Mouse (Mus musculus) v-Abl transformed pro-B cells (cell line): ENCODE data around the gene Rai14.

ENCODE experiments used
- in situ Hi-C, 2 experiments: fragments of 400-800 bp; cut with MboI; formaldehyde crosslinking; loops; one replicate each; pipeline ENCODE4 v1.15.1; 2025; ENCODE audit not compliant: unreplicated experiment in 2 of 2

The Rai14 gene

DNA sequence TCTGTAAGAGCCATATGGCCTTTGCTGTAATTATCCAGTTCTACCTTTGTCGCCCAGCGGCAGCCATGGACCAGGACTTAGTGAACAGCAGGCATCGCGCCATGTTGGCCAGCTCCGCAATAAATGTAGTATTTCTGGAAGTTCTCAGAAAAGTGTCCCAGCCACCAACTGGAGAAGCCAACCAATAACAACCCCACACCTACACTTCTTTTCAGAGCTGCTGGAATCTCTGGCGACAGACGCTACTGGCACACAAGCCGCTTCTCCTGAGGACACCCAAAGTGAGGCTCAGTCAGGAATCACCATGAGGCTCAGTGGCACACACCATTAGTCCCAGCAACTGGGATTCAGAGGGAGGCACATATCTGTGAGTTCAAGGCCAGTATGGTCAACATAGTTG is 82.4 kb downstream of the Rai14 start:
- in situ Hi-C loops, result no loop called here

DNA sequence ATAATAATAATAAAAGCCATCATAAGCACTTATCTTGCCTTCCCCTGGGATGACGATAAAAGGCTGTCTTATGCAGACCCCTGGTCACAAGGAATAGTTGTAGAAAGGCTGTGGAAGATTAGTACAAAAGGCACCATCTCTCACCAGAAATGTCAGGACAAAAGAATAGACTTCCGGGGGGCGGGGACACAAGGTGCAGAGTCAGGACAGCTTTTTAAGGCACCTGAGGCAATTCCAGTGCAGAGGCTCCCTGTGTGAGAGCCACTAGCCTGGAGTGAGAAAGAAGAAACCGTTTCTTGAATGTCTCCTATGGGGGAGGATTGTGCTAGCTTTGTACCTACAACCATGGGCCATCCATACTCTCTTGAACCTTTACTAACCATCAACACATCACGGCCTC is 82.9 kb downstream of the Rai14 start:
- in situ Hi-C loops, result no loop called here

DNA sequence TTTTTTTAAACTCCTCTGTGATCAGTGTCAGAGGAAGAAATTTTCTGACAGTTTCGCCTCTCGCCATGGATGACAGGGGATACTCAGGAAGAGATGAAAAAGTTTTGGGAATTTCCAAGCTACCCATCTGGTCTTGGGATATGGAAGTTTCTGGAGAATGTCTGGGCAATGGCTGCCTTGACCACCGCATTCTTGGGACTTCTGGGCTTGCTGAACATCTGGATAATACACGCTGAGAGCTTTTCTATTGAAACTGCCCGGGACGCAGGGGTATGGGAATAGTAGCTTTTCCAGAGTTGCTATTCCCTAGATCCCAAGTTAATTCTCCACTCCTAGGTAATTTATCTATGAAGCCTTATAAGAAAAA is 85.5 kb downstream of the Rai14 start:
- in situ Hi-C loops, result no loop called here

DNA sequence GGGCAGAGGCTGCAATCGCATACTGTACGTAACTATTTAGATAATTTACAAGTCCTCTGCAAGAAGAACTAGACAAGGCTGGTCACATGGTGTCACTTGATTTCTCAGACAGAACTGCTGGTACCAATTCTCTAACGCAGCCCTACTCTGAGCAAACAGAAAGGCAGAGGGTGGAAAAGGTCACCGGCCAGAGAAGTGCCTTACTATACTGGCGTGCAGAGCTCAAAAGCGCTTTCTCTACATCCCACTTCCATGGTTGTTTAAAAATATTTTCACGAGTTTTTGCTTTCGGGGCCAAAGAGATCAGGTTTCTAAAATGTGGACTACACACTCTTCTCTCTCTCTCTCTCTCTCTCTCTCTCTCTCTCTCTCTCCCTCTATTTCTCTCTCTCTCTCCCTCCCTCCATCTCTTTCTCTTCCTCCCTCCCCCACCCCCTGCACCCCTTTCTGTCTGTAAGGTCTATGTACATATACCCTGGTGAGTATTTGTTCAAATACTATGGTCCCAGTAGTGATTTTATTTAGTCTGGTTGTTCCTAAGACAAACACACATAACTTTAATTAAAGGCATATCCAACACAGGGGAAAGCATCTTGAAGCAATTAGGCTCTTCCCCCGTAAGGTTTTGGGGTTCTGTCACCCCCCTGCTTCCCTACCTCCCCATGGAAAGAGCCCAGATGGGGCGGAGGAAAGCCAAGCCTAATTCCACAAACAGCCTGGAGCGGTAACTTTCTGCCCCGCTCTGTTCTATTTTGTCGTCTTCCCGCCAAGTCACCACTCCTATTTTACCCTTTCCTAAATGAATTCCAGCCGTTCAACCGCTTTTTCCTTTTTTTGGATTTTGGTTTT is 86.1 kb downstream of the Rai14 start:
- in situ Hi-C loops, result no loop called here

DNA sequence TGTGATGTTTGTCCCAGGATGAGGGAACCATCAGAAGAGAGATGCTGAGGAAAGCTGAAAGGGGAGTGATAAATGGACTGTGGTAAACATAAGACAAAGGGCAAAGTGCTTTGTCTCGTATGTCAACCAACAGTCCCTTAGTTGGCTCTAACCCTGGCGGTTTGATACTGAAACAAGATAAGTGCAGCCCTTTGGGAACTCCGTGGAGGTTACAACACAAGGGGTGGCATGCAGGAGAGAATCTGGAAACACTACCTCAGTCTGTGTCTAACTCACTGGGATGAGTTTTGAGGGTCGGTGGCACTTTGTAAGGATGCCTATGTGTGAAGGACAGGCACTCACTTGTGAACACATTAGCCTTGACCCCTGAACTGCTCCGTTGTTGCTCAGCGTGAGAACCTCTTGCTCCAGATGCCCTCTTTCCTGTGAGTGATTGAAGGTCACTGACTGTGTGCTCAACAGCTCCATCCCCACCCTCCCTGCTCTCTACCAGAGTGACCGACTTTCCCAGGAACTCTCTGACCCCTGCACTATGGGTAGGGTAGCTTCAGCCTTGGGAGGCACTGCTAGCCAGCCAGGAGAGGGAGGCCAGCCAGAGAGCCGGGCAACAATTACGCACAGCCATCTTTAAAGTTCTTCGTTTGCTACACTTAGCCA is 90.7 kb downstream of the Rai14 start:
- in situ Hi-C loops, result no loop called here

DNA sequence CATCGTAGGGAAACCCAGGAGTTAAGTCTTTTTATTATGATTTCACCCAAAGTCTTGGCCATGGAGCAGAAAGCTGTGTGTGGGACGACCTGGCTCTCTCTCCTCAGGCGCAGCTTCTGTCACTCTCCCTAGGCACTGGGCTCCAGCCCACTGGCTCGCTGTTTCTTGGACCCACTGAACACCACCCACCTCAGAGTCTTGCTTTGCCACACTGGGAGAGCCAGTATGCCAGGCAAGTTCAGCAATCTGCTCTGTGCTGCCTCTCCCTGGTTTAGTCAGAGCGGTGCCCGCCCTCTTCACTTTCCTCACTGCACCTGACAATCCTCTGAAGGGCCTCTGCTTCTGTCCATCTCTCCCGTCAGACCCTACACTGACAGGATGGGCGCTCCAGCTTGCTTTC is 93.2 kb downstream of the Rai14 start:
- in situ Hi-C loops, result no loop called here

DNA sequence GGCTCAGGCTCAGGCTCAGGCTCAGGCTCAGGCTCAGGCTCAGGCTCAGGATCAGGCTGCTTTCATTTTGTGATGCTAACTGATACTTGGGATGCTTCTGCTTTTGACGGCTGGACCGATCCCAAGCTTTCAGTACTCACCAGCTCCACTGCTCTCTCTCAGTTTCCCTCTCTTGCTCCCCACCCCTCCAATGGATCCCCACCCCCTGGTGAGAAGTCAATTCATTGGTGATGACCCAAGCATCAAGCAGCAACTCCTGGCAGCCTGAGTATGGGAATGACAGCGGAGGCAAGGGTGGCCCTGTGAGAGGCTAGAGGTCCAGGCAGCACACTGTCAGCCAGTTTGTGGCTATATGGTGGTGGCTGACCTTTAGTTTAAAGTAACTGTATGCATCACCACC is 94.7 kb downstream of the Rai14 start:
- in situ Hi-C loops, result no loop called here

DNA sequence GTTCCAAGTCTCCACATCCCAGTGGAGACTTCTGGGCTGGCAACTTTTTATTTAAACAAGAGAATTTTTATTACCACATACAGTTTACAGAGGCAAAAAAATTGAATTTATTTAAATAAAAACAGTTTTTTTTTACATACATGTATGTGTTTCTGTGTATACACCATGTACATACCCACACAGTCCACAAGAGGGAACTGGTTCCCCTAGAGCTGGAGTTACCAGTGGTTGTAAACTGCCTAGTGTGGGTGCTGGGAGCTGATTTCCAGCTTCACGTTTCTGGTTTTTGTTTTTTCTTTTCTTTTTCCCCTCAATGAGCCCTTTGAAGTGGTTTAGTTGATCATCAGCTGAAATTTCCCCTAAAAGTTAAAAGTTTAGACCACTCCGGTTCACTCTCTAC is 96.1 kb downstream of the Rai14 start:
- in situ Hi-C loops, result no loop called here

DNA sequence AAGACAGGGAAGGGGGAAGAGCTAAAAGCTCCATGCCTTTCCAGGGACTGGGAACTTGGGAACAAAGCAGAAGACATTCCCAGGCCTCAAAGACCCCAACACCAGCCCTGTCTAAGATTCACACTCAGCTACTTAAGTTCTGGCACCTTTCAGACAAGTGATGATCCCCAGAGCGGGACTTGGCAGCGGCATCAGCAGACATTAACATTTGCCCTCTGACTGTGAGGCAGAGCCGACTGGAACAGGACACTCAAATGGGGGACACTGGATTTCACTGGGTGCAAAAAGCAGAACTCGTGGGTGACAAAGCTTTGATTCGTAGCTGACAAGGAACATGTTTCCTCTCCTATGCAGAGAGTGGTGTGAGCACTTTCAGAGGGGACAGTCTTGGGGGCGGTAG is 98.4 kb downstream of the Rai14 start:
- in situ Hi-C loops, result no loop called here

DNA sequence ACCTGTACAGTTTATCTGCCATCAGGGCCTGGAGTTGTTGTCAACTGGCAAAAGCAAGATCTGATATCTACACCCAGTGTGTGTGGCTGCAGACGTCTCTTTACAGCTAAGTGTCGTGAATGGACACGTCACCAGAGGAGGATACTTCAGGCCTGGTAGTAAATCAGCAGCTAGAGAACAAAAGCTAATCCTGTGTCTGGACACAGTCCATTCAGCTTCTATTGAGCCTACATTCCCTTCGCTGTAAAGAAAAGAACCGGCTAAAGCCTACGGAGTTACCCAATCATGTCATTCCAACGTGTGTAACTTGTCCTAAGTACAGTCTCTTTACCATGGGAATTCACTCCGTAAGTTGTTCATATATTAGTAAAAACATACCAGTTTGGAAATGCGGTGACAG is 103.4 kb downstream of the Rai14 start:
- in situ Hi-C loops, result no loop called here

DNA sequence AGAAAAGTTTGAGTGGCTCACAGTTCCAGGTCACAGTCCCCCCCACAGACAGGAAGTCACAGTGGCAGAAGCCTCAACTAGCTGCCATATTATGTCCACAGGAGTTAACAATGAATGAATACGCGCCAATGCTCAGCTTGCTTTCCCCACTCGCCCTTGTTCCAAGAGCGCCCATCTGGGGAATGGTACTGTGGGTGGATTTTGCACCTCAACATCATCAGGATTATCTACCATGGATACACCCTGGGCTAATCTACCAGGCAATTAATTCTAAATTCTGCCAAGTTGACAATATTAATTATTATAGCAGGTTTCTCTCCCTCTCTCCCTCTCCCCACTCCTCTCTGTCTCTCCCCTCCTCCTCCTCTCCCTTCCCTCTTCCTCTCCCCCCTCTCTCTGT is 105.3 kb downstream of the Rai14 start:
- in situ Hi-C loops, result no loop called here

DNA sequence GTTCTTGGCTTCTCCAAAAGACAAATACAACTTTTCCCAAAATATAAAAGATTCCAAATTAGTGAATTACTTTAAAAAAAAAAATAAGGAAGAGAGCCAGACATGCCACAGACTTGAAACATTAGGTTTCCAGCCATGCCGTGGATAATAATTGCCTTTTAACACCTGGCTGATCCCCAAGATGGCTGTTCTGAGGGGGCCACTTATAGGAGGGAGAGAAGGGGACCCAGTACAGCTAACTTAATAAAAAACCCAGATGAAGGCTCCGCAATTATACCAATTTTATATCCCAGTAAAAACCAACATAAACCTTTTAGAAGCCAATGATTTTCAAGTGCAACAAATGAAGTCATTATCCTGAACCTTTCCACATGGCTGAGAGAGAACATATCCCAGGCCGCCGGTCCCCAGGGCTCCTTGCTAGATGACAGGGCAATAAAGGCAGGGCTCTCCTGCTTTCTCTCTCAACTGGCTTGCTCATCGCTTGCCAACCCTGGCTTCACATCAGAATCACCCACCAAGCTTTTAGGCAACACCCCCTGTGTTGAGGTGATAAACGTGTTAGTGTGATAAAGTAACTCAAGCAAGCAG is 105.8 kb downstream of the Rai14 start:
- in situ Hi-C loops, result no loop called here

DNA sequence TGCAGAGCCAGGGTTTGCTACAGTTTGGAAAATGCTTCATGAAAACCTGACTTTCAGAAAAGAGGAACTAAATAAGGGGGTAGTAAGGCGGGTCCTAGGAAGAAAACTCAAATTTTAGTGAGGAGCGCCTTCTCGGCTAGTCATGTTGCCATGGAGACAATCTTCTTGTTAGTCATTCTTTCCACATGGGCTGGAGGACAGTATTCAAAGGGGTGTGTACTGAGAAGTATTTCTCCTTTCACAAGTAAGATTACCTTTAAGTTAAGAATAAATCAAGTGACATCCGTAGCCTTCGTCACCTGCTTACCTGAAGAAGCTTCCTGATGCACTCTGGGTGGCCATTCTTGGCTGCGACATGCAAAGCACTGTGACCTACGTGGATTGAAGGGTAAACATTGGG is 115.0 kb downstream of the Rai14 start:
- in situ Hi-C loops, result loop anchor here (10.0 to 25.0 kb wide), 3 partner anchors 862 to 1405 kb away; partner anchors contain the start of genes Capsl (in 1 of the 2) and Spef2 (in 1 of the 2)

DNA sequence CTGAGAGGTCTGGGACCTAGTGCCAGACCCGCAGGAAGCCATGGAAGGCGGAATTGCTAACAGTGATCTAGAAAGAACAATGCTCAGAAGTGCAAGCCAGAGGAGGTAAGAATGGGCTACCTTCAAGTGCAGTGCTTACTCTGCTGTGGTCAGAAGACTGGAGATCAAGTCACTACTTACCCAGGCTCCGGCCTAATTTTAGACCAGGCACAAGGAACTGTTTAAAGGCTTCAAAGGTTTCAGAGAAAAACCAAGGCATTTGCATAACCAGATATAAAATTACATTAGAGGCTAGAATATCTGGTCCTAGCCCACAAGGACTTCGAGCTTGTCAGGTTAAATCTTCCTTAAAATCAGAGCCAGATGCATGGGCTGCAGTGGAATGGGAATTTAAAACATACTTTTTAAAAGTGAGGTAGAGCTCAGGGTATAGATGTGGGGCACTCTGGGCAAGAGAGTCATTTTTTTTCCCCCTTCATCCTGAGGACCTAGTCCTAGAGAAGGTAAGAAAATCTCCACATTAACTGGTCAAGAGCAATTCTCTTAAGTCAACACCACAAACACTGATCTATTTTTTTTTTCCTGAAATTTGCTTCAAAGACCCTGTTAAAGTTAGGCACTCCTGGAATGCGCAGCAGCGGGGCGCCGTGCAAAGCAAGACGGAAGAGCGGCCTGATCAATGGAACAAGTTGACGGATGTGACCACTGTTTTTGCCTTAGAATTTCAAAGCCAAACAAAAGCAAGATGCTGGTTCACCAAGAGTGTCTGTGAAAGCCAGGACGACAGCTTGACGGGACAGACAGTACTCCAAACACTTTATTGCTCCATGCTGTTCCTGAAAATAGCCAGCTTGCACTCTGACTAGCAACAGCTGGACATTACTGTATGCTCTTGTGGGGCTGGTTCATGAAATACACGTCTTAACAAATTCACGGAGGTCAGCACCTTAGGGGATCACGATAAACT is 115.9 kb downstream of the Rai14 start:
- in situ Hi-C loops, result loop anchor here (10.0 to 25.0 kb wide), 3 partner anchors 861 to 1404 kb away; partner anchors contain the start of genes Capsl (in 1 of the 2) and Spef2 (in 1 of the 2)

DNA sequence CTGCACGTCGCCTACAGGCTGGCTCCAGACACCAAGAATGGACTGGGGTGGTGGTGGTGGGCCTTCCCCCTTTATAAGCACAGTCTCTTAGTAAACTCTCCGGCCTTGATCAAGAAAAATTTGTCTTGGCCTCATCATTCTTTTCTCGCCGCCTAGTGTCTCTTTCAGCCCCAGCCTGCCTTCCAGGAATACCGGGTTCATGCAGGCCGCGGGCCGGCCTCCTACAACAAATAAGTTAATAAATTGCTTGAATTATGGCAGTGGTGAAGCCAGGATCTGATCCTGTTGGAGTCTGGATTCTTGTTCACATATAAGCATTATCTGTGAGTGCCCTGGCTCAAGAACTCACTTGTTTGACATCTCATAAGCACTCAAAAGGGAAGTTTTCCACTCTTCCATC is 117.6 kb downstream of the Rai14 start:
- in situ Hi-C loops, result loop anchor here (10.0 to 25.0 kb wide), 3 partner anchors 860 to 1402 kb away; partner anchors contain the start of genes Capsl (in 1 of the 2) and Spef2 (in 1 of the 2)

DNA sequence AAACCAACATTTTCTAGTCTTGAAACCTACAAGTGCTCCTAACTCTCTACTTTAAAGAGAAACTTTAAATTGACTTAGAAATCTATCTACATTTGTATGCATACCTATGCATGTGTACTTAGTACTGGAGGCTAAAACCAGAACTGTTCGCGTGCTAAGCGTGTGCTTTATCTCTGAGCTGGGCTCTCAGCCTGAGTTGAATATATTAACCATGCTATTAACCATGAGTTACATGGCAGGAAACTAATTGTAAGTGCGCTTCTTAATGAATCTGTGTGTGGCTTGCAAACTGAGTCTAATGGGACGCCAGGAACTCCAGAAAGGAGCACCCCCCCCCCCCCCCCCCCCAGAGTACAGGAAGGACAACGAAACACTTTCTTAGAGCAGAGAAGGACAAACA is 119.0 kb downstream of the Rai14 start:
- in situ Hi-C loops, result loop anchor here (10.0 to 25.0 kb wide), 3 partner anchors 858 to 1401 kb away; partner anchors contain the start of genes Capsl (in 1 of the 2) and Spef2 (in 1 of the 2)

DNA sequence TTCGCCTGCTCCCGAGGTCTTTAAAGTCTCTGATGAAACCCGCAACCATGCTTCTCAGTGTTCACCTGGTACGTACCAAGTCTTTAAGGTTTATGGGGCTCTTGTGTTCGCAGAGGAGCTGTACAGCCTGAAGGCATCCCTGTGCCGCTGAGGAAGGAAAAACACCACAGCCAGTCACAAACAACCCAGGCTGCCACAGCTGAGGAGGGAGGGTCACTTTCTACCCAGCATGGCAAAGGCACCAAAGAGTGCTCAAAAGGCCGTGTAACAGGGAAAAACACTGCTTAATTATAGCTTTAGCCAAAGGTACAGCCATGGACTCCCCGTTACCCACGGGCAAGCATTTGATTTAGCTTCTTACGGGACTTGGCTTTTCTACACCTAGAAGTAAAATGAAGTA is 119.5 kb downstream of the Rai14 start:
- in situ Hi-C loops, result loop anchor here (10.0 to 25.0 kb wide), 3 partner anchors 858 to 1400 kb away; partner anchors contain the start of genes Capsl (in 1 of the 2) and Spef2 (in 1 of the 2)

DNA sequence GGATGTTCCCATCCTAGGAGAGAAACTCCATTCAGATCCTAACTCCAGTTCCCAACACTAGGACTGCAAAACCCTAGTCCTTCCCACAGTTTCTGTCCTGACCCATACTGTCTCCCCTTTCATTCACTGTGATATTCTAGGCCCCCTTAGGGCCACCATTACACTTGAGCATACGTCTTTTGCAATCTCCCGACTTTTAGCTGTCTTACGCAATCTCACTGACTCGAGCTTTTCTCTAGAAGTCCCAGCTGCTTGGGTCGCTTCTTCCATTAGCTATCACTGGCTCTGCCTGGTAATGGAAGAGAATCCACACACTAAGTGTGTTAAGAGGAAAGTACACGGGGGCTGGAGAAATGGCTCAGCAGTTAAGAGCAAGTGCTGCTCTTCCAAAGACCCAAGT is 121.3 kb downstream of the Rai14 start:
- in situ Hi-C loops, result loop anchor here (10.0 to 25.0 kb wide), 3 partner anchors 856 to 1398 kb away; partner anchors contain the start of genes Capsl (in 1 of the 2) and Spef2 (in 1 of the 2)

DNA sequence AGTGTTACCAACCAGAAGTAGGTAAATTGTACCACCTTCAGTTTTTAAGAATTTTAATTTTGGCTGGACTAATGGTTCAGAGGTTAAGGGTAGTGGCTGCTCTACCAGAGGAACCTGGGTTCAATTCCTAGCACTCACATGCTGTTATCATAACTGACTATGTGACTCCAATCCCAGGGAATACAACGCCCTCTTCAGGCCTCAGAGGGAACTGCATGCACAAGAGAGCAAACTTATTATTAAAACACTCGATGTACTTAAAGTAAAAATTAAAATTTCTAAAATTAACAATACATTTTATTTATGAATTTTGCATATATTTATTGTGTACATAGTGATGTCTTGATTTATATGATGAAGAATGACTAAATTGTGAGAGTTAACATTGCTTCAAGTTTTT is 127.9 kb downstream of the Rai14 start:
- in situ Hi-C loops, result loop anchor here (10.0 to 25.0 kb wide), 3 partner anchors 849 to 1149 kb away; partner anchors contain the start of genes Capsl (in 1 of the 2) and Spef2 (in 1 of the 2)
